Mouse (Mus musculus) CD4-positive, CD25-positive, alpha-beta regulatory T cell, adult 2 months (primary cell): Measurements from ENCODE around the gene Msantd3.

Source experiments
- DNase-seq: peaks from one replicate; pipeline ENCODE4 v3.0.0-alpha.2; 2012; ENCODE audit warnings: low read depth, low spot score

The Msantd3 gene

DNA sequence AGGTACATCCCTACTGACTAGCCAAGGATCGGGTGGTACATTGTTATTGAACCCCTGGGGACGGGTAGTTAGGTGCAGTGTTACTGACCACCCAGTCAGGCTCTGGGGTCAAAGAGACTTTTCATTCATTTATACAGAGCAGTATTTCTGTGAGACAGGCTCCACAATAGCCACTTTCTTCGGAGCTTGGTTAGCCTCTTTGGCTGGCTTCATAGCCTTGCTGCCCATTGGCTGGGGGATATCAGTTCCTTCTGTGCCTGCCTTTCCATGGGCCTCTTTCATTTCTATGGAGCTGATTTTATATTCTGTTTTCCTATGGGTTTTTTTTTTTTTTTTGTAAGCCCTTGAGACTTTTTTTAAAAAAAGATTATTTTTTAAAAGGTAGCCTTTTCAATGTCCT lies 65.9 kb downstream of the Msantd3 start:
- DNase-seq = no peak

- no peak for DNase-seq
These were observed 69.8 kb downstream of the Msantd3 start for GRCm38 (mm10) chr4:48609485-48609884.

DNA sequence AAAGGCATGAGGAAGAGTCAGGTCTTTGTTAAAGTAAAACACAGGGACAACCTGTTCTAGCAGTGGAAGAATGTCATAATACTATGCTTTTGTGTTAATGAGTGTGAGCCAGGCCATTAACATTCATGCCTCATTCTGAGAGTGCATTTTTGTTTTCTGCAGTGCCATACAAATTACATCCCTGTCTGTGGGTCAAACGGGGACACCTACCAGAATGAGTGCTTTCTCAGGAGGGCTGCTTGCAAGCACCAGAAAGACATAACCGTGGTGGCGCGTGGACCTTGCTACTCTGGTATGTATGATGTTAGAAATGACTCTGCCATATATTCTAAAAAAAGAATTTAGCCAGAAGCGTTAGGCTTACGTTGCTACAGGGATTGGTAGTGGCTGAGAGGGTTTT lies 70.5 kb downstream of the Msantd3 start:
- DNase-seq = no peak
